Mouse (Mus musculus) spleen, postnatal 14 days (tissue): Measurements from ENCODE around the gene Hells.

Source experiments
- DNase-seq, 2 experiments: peaks; one replicate each; pipeline ENCODE4 v3.0.0; 2021 to 2022; ENCODE audit warnings: low spot score in 2 of 2

Hells gene

DNA sequence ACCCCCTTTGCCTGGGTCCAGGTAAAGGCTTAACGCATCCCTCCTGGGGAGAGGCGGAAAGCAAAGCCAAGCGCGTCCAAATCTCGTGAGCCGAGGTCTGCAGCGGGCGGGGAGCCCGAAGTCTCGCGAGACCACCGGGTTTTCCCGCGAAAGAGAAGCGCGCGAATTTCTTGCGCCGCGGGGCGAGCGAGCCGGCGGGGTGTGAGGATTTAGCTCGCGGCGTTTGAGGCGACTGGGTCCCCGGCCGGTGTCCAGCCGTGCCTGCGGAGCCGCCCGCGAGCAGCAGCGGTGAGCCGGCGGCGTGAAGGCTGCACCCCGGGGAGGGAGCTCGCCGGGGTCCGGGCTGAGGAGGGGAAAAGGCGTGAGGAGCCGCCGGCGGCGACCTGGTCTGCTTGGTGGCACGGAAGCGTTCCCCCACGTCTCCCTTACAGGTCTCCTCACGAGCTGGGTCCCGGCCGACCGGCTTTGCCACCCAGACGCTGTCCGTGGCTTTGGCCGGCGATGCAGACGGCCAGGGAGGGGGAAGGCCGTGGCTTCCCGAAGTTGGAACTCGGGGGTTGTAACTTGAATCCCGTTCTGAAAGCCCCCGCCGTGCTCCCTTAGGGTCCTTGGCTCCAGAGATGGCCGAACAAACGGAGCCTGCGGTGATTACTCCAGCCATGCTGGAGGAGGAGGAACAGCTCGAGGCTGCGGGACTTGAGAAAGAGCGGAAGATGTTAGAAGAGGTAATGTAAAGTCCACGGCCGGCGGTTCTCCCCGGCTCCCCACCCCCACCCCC, at the start of gene Hells:
Hells (plus strand) TSS at position 128 of the 778 bp plus-strand sequence.
- DNase-seq: peak; percentile 80 to 87

DNA sequence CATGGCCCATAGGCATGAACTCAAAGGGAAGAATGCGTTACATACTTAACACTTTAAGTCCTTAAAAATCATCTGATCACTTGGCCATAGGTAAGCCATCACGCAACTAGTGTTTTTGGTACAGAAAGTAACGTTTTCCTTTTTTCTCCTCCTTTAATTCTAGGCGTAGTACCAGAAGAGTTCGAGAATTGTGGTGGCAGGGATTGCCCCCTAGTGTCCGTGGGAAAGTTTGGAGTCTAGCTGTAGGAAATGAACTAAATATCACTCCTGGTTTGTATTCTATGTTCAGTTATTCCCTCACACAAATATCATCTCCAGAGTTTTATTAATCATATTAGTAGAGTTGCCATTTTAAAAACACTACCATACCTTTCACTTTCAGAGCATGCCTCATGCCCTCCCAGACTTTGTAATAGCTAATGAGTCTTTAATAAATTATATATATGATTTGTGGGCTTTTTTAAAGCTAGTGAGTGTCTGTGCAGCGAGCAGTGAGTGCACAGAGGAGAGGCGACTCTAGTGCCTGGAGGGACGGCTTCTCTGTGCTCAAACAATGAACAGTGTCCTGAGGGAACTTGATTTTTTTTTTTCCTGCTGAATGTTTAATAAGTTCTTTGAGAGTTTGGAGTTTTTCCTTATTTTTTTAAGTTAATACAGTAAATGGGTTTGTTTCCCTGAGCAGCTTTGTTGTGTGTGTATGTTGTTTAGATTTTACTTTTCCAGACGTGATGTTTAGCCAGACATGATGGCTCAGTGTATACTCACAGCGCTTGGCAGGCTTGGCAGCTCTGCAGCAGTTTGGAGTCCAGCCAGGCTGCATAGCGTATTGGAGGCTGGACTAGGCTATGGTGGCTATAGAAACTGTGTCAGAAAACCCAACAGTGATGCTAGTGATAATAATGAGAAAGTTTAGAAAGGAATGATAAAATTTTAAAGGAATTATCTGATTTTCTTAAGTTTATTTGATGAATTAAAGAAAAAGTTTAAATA, 29.3 kb upstream of the Hells start:
- no peak for DNase-seq

DNA sequence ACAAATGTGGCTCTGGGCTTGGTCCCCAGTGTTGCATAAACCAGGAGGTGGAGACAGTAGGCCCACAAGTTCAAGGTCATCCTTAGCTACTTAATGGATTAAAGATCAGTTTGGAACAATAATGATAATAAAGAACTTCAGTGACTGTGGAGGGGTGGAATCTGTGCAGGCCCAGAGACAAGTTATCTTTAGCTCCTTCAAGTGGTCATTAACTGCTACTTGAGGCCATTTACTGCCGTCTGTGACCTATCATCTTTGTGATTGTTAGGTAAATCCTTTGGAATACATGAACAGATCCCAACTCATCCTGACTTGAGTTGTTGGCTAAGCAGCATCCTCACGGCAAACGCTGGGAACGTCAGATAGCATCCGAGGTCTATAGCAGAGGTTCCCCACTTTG, 28.2 kb upstream of the Hells start:
- no peak for DNase-seq

DNA sequence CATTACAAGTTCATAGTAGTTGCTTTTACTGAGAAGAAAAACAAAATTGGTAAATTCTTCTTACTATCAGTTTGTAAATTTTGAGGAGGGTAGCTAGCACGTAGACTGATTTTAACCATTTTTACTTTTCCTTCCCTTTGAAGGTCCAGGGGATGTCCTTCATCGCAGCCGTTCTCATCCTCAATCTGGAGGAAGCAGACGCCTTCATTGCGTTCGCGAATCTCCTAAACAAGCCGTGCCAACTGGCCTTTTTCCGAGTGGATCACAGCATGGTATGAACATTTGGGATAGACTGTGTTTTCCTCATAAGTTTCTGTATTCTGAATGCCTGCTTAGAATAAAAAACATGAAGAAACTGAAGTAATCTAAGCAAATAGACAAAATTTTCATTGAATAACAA, 16.9 kb upstream of the Hells start:
- no peak for DNase-seq

DNA sequence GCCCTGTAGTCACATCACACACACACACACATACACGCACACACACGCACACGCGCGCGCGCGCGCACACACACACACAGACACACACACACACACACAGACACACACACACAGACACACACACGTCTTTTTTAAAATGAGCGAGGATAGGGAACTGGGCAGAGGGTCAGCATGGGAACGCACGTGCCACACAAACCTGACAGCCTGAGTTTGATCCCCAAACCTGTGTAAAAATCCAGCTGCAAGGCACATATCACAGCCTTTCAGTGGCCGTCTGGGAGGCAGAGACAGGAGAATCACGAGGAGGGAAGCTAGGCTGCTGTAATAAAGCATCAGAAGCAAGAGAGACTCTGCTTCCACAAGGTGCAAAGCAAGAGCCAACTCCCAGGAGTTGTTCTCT, 15.8 kb upstream of the Hells start:
- no peak for DNase-seq

DNA sequence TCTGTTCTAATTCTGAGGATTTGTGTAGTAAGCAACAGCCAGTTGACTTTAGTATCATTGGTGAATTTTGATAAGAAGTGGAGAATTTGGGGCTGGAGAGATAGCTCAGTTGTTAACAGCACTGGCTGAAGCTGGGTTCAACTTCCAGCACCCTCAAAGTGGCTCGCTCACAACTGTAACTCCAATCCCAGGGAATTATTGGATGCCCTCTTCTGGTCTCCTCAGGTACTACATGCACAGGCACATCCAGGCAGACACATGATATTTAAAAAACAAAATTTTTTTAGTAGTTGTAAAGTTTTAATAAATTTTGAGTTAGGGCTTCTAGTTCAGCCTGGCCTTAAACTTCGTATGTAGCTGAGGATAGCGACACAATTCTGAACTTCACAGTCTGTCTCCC, 15.0 kb upstream of the Hells start:
- peak in 1 of 2 experiments; percentile 9 for DNase-seq

DNA sequence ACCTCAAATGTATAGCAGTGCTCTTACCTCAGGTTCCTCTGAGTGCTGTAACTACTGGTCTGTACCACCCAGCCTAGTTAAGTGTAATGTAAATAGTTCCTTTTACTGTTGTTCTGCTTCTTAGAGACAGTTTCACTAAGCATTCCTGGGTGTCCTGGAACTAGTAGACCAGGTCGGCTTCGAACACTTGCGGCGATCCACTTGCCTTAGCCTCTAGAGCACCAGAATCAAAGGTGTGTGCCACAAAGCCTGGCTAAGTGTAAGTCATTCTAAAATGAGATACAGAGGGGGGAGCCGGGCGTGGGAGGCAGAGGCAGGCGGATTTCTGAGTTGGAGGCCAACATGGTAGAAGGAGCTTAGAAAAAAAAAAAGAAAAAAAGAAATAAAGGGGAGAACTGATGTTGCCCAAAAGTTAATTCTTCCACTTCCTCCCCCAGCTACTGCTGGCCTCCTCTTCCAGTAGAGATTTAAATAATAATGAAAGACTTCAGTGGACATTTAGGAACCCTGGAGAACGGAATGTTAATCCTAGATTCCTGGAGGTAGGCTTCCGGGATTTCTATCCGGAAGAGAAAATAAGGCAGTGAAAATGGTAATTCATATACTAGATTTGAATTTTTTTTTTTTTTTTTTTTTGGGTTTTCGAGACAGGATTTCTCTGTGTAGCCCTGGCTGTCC, 2.1 kb upstream of the Hells start:
- DNase-seq: no peak

DNA sequence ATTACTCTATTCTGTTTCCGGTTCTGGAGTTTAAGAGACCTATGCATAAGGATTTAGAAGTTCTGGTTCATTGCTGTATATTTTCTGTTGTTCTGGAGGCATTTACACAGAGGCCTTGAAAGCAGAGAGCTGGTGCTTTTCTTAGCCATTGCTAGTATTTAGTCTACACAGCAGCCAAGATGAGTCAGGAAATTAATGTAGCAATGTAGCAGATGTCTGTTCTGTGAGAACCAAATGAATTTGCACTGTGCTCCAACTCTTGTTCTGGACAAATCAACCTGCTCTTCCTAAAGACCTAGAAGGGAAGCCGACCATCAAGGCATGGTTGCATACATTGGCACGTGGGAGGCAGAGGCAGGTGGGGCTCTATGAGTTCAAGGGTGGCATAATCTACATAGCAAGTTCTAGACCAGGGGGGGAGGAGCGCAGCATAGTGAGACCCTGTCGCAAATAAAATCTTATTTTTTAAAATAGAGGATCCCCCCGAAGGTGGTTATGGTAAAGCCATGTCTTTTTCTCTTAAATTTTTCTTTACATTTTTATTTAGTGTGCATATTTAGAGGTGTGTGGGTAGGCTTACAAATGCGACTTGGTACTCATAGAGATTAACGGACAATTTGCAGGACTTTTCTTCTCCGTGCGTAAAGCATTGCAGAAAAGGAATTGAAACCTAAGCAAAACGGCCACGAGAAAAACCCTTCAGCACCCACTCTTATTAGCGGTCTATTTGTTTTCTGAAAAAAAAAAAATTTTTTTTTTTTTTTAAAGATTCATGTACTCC, 1.1 kb upstream of the Hells start:
- DNase-seq: no peak

DNA sequence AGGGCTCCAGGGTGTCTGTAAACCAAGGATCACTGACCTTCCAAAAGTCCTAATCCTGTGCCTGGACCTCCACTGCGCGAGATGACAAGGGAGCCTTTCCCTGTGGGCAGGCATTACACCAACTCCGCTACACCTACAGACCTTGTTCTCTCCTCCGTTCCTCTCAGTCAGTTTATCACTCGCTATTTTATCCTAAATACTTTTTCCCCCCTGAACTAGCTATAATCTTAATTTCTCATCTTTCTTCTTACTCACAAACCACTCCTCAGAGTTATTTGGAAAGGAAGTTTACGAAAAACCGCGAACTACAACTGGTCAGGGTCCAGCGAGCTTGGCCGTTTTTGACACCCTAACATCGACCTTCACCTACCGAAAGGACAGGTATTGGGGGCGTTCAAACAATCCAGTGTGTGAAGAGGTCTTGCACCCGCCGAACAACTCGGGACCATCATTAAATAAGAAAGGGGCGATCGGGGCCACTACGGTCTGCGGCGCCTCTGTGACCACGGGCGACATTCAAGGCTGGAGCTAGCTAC, 395 bp upstream of the Hells start:
- DNase-seq: no peak

DNA sequence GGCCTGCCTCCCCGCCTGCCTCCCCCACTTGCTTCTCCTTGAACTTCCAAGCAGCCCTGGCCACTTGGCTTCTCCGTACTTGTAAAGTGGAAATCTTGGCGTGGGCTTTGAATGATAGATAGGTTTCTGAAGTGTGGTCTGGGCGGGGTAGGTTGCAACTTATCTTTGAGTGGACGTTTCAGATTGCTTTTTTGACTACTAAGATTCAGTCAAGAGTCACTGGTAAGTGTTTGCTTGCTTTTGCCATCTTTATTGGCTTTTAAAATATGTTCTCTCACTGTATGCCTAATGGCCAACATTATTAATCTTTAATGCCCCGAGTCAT, 813 bp downstream of the Hells start:
- DNase-seq: no peak

DNA sequence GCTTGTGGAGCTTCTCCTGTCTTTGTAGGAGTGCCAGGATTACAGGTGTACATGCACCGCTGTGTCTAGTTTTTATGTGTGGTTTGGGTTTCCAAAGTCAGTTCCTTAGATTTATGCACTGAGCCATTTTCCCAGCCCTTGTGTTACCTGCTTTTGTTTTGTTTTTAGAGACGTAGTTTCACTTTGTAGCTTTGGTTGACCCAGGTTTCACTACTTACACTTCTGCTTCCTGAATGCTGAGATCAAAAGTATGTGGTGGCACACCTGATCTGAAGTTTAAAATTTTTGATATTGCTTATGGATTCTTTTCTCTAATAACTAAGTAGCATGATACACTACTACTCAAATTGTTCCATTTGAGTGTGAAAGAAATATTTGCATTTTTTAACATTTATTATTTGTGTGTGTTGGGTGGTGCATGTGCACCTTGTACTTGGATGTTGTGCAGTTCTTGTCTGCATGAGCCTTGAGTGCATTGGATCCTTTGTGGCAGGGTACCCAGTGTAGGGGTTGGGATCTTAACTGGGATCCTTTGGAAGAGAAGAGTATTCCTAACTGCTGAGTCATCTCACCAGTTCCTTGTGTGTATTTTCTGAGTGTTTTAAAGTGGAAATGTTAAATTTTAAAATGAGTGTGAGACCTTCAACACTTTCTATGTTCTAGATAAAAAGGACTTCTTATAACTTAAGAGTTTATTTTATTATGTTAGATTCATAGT, 14.0 kb downstream of the Hells start:
- no peak for DNase-seq

DNA sequence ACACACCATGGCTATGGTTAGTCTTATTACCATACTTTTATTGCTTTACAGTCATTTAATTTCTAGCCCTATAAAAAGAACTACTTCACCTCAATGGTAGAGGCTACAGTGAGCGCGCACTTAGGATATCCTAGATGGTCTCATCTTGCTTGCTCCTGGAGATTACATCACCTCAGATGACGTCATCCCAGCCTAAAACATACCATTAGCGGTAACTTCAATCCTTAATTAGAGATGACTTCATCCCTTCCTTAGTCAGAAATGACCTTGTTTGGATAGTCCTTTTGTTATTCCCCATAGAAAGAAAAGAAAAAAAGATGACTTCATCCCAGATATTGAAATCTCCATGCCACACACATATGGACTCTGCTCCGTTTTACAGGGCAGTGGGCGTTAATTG, 40.0 kb downstream of the Hells start:
- DNase-seq: no peak

DNA sequence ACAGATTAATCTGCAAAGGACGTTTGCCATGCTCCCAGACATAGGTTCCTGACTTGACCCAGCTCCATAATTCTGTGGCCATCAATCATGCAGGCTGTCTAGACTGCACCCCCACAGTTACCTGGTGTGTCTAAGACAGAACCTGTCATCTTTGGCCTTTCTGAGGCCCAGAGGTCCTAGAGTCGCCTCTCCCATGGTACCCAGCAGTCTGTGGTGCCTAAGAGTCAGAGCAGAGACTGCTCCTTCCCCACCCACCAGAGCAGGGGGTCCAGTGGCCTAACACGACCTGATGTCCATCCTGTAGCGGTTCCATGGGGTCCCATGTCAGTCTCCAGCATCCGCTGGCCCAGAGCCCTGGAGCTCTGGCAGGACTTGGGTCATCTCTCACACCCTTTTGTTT, 41.9 kb downstream of the Hells start:
- no peak for DNase-seq

DNA sequence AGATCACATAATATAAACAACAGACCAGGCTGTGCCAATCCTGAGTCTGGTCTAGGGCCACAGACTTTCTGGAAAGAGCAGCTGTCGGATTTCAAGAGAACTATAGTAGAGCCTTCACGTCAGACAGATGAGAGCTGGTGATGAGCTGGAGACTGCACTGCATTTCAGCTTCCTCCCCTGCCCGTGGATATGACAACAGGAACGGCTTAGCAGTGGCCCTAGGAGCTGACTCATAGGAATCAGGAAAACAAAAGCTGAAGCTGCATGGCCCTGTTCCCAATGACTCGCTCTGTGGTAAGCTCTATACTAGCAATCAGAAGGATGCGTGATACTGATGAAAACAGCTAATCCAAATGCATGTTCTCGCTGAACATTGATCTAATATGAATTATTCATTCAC, 43.0 kb downstream of the Hells start:
- no peak for DNase-seq

DNA sequence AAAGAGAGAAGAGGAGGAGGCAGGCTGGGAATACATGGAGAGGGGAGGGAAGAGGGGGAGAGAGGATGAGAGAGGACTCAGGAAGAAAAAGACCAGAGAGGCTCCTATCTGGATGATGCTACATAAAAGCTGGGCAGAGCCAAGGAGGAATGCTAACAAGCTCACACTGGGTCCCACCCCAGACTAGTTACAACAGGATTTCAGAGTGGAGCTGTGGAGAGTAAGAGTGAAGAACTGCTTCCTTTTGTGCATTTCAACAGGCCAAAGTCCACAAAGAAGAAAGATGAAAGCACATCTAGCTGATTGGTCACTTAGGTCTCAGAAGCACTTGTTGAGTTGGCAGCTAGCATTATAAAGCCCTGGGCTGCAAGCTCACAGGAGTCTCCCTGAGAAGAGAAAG, 45.6 kb downstream of the Hells start:
- no peak for DNase-seq

DNA sequence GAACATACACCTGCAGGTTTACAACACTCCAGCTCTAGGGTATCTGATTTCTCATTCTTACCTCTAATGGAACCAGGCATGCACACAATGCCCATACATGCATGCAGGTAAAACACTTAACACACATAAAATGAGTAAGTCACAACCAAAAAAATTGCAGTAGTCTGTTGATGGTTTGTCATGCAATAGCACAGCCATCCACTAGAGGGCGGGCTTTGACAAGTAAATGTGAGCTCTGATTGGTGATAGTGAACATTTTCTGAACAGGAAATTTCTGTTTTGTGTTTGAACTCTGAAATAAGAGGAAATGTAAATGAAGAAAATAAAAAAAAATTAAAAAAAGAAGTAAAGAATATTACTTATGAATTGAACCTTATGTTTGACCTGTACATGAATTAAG, 51.3 kb downstream of the Hells start:
- DNase-seq: peak; percentile 9 to 49

DNA sequence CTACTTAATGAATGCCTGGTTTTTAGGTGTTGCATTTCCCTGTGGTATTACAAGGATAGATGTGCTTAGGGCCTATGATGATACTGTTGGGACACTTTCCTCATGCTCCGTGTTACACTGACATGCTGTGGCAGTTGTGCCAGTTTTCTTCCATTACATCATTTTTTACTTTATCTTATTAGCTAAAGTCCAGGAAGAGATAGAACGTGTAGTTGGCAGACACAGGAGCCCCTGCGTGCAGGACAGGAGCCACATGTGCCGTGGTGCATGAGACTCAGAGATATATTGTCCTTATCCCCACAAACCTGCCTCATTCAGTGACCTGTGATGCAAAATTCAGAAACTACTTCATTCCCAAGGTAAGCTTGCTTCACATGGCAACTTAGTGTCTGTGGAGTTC, 67.5 kb downstream of the Hells start:
- DNase-seq: no peak

DNA sequence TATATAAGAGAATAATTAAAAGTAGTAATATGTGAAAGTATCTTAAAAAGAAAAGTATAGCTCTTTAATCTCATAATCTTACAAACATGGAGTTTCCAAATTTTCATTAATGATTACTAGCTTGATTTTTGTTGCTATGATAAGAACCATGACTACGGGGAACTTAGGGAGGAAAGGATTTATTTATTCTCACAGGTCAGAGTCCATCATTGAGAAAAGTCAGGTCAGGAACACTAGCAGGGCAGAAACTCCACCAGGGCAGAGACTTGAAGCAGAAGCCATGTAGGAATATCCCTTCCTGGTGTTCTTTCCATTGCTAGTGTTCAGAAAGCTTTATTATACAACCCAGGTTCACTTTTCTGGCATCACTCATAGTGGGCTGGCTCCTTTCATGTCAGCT, 68.0 kb downstream of the Hells start:
- DNase-seq: no peak

DNA sequence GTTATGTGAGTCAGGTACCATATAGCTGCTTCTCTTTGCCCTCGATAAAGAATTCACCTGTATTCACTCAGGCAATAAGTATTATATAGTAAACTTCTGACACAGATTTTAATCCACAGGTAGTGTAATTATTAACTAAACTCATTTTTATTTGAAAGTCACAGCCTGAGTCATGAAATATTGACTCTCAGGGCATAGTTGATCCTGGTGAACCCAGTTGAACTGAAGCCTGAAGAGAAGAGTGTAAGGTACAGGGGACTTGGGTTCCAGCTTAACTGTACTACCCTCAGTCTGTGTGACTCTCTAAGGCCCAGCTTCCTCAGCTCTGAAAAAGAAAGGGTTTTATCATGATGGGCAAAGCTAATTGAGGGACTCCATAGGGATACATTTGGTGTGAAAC, 74.4 kb downstream of the Hells start:
- no peak for DNase-seq

DNA sequence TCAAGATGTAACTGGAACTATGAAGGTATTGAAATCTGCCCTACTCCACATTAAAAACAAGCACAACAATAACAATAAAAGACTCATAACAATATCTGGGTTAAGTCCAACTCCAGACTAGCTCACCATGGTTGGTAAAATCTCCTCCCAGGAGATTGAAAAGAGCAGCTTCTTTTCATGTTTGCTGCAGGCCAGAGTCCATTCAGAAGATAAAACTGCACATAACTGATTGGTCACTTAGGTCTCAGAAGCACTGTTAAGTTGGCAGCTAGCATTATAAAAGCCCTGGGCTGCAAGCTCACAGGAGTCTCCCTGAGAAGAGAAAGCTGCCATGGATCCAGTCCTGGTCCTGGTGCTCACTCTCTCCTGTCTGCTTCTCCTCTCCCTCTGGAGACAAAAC, 76.0 kb downstream of the Hells start, which contains the start of gene Cyp2c55:
Cyp2c55 (plus strand) TSS at position 305 of the 400 bp plus-strand sequence.
- no peak for DNase-seq
